Mouse (Mus musculus) effector memory CD4-positive, alpha-beta T cell, adult 5 months (primary cell): ENCODE results near the gene Spata13. TPM values are rescaled to one million over a fixed set of nuclear protein-coding genes. Genes with fewer than 3 reads are reported as not detected.

Source experiments
- polyA plus RNA-seq: library from polyadenylated mRNA; unstranded; fragments of 100-300 nt; shearing (Covaris generic); gene quantifications from one replicate; pipeline ENCODE4 v1.2.1, GENCODE M21; 2017

The Spata13 gene
- 126 TPM for polyA plus RNA-seq

DNA sequence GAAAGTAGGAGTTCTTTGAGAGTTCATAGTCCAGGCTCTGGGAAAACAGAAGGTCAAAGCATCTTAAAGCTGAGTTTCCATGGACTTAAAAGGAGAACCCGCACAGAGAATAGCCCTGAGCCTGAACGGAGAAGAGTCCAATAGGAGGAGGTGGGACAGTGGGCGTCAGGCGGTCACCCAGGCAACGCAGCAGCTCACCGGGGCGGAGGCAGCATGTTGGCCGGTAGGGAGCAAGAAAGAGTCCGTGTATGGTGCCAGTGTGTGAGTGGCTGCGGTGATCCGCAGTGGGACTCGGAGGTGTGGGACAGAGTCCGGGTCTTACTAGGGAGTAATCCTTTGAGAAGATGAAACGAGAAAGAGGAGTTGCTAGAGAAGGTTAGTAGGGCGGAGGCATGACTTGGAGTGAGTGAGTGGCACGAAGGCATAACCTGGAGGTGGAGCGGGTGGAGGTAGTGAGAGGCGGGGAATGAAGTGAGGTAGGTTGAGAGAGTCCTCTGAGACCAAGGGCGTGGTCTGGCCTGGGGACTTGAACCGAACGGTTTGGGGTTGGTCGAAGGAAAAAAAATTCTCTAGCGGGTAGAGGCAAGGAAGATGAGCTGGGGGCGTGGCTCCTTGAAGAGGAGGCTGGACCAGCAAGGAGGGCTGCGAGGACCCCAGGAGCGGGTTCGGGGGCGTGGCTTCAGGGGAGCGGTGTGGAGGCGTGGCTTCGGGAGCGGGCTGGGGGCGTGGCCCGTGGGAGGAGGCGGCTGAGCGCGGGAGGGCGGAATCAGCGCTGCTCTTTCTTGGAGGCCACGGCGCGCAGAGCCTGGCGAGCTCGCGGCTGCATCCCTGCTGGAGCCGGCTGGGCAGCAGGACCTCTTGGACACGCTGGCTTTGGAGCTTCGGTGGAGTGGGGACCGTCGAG, at the start of gene Spata13:
Spata13 (plus strand) TSS at position 41 of the 904 bp plus-strand sequence.

DNA sequence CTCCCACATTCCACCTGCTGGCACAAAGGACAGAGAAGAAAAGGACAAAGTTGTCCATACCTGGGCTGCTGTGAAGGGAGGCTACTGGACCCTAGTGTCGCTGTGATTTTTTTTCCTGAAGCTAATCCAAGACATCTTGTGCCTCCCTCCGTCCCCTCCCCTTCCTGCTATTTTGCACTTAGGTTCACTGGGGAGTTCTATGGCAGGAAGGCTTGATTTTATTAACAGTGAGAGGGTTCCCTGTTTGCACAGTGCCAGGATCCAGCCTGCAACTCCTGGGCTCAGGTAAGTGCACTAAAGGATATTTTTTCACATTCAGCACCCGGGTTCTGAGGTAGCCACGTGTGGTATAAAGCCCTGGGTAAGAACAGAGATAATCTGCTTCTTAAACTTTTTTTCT, 134.1 kb downstream of the Spata13 start, which contains the start of gene C1qtnf9:
C1qtnf9 (plus strand) TSS at position 251 of the 400 bp plus-strand sequence.

DNA sequence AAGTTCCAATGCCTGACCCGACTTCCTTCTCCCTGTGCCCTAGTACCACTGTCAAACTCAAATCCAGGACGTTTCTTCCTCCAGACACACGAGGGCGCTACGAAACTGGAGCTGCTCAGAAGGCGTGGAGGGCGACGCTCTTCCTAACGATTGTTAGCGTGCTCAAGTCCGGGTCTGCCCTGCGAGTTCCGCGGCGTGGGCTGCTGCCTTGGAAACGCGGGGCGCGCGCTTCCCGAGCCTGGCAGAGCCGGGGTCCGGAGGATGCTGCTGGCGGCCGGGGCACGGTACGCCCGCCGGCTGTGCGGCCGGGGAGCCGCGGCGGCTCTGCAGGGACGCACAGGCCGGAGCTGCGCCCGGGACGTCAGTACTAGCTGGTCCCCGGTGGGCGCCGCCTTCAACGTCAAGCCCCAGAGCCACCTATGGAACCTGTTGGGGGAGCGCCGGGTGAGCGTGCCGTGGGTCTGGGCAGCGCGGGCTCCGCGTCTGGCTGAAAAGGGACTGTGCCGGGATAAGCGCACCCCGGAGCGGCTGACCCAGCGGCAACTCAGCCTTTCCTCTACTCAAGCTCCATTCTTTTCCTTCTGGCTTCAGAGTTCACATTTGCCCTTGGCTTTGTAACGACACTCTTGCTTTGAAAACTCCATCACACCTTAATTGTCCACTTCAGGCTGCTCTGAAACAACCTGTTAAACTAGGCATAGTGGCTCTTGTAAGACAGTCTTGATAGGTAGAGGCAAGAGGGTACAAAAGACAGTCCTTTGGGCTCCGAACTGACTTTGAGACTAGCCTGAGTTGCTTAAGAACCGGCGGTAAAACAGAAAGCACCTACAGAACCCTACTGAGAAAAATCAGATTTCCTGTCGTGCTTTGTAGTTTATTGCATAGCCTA, 150.9 kb downstream of the Spata13 start, which contains the start of gene Mipep:
Mipep (plus strand) TSS at position 147 of the 889 bp plus-strand sequence.

Other genes starting within 250 kb of the Spata13 start
- not detected for gene C1qtnf9, start 134.1 kb downstream of the Spata13 start, polyA plus RNA-seq
- 10.9 TPM for gene Mipep, start 150.6 kb downstream of the Spata13 start, polyA plus RNA-seq